Mouse (Mus musculus): ENCODE measurements around the gene Cpn1. TPM values are rescaled to one million over a fixed set of nuclear protein-coding genes. Genes with fewer than 3 reads are reported as not detected.

Gene Cpn1
- polyA plus RNA-seq (2012; rRNA removed; ENCODE audit: low replicate concordance) = 1.8 and 9.0 TPM in 2 replicates

DNA sequence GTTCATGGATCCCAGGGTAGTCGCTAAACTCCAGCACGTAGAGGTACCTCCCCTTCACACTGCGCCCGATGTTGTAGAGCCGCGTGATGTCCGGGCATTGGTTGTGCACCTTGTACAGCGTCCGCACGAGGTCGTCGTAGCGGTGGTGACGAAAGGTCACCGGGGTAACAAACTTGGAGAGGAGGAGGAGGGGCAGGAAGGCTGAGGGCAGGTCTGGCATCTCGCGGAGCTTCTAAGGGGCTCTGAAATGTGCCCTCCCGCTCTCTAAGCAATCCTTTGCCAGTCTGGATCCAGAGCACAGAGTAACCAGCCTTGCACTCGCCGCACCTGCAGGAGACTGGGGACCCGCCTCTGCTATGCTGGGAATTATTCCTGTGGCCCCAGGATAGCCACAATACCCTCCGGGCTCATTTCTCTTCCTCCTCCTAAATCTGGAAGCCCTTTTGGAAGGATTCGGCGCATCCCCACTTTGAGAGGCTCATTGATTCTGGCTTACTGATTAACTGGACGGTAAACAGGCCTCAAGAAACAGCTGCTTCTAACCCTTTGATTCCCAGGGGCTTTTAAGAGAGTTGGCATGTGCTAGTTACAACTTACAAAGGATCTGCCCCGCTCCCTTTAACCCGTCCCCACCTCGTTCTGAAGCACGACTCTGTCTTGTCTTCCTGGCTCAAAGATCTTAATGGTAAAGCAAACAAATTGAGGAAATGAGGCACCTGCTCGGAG, at the start of gene Cpn1:
Gene Cpn1 (minus strand): TSS at position 488 of the 726 bp plus-strand sequence.

DNA sequence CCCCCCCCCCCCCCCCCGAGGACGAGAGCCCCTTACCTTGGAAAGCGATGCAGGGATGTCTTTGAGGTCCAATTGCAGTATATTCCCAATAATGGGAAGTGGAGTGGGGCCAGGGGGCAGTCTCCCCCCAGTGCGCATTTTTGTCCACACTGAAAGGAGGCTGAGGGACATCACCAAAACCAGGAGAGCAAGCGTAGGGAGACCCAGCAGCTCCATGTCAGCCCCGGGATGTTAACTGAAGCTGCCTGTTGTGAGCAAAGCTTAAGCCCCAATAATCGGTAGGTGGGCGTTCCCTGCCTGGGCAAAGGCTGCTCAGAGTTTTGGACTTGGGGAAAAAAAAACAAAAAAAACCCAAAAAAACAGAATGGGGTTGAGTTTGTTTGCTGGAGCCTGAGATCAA, 42.6 kb upstream of the Cpn1 start, which contains the start of gene Cyp2c23:
Gene Cyp2c23 (minus strand): TSS at position 237 of the 400 bp plus-strand sequence.

DNA sequence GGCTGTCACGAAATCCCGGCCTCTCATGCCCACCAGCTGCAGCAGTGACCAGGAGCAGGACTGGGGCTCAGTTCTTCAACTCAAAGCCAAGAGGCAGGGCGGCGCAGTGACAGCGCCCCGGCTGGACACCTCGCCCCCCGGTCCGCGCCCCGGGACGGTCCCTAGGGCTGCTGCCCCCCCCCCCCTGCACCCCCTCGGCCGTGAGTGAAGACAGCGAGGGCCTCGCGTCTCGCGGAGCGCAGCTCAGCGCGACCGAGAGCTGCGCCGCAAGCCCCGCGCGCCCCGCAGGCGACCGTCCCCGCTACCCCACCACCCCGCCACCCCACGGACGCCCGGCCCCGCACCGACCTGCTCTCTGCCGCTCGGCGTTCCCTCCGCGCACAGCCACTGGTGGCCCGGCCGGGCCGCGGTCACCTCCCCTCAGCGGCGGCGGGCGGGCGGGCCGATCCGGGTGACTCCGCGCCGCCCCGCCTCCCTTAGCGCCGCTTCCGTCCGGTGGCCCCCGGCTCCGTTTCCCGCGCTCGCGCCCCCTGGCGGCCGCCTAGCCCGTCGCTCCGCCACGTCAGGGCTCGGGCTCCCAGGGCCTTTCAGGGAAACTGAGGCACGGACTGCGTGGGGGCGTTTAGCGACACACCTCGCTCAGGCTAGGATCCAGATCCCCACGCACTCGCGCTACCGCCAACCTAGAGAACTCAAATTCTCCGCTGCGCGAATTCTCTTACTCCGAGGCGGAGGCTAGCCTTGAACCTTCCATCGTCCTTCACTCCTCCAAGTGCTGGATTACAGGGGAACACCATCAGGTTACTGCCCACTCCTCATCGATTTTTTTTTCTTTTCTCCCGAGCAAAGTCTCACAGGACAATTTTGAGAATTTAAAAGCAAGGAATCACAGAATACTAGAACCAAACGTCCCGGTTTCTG, 46.3 kb downstream of the Cpn1 start, which contains the start of gene Dnmbp:
Gene Dnmbp (minus strand): TSS at position 423 of the 921 bp plus-strand sequence.

Other genes starting within 250 kb of the Cpn1 start
- gene Cutc, start 233.6 kb downstream of the Cpn1 start, polyA plus RNA-seq (2012; rRNA removed; ENCODE audit: low replicate concordance) = 2.8 and 3.0 TPM in 2 replicates
- 7.4 and 9.5 TPM in 2 replicates for gene Cox15, start 233.6 kb downstream of the Cpn1 start, polyA plus RNA-seq (2012; rRNA removed; ENCODE audit: low replicate concordance)
- 37.5 and 40.8 TPM in 2 replicates for gene Abcc2, start 204.4 kb downstream of the Cpn1 start, polyA plus RNA-seq (2012; rRNA removed; ENCODE audit: low replicate concordance)
- gene Dnmbp, start 46.4 kb downstream of the Cpn1 start, polyA plus RNA-seq (2012; rRNA removed; ENCODE audit: low replicate concordance) = 32.9 and 33.6 TPM in 2 replicates
- gene Cyp2c23, start 42.7 kb upstream of the Cpn1 start, polyA plus RNA-seq (2012; rRNA removed; ENCODE audit: low replicate concordance) = 0.78 and 1.1 TPM in 2 replicates
- 4.8 and 5.0 TPM in 2 replicates for gene Erlin1, start 83.2 kb upstream of the Cpn1 start, polyA plus RNA-seq (2012; rRNA removed; ENCODE audit: low replicate concordance)
- gene Chuk, start 120.9 kb upstream of the Cpn1 start, polyA plus RNA-seq (2012; rRNA removed; ENCODE audit: low replicate concordance) = 3.8 and 4.6 TPM in 2 replicates
- 1.5 and 1.6 TPM in 2 replicates for gene Cwf19l1, start 149.3 kb upstream of the Cpn1 start, polyA plus RNA-seq (2012; rRNA removed; ENCODE audit: low replicate concordance)
- 8.9 and 11.8 TPM in 2 replicates for gene Bloc1s2, start 159.9 kb upstream of the Cpn1 start, polyA plus RNA-seq (2012; rRNA removed; ENCODE audit: low replicate concordance)
- gene Pkd2l1, start 205.9 kb upstream of the Cpn1 start, polyA plus RNA-seq (2012; rRNA removed; ENCODE audit: low replicate concordance) = 0.02 and 0.08 TPM in 2 replicates
- gene Scd3, start 216.7 kb upstream of the Cpn1 start, polyA plus RNA-seq (2012; rRNA removed; ENCODE audit: low replicate concordance) = not detected in 2 replicates